Mouse (Mus musculus) spleen, postnatal 14 days (tissue): ENCODE results near the gene Gga2.

ENCODE experiments used
- DNase-seq, 2 experiments: peaks; one replicate each; pipeline ENCODE4 v3.0.0; 2021 to 2022; ENCODE audit warnings: low spot score in 2 of 2

Gga2 gene

GRCm38 (mm10) chr7:122020667-122021354, at the start of gene Gga2:
TSS of gene Gga2 (minus strand) at chr7:122021222.
- peak; percentile 76 to 85 for DNase-seq

DNA sequence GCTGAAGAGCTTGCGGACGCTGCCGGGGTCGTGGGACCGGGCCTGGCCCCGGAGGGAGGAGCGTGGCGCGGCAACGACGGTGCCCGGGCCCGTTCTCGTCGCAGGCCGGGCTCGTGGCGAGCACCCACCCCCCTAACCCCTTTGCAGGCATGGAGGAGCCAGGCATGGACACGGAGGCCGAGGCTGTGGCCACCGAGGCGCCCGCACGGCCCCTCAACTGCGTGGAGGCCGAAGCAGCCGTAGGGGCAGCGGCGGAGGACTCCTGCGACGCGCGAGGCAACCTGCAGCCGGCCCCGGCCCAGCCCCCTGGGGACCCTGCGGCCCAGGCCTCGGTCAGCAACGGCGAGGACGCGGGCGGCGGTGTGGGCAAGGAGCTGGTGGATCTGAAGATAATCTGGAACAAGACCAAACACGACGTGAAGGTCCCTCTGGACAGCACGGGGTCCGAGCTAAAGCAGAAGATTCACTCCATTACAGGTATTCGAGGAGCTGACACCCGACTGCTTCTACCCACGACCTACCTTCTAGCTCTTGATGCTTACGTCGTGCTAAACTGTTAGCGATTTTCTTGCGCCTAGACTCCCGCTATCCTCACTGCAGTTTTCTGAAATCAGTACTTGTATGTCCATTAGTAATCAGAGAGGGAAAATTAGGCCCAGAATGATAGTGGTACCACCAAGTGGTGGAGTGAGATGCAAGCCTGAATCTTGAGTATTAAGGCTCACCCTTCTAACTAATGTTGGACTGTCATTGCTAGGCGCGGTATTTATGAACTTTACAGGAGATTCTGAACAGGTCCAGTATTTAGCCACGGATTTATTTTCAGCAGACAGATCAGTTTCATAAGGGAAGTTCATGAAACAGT, 46.7 kb upstream of the Gga2 start:
- DNase-seq = no peak

DNA sequence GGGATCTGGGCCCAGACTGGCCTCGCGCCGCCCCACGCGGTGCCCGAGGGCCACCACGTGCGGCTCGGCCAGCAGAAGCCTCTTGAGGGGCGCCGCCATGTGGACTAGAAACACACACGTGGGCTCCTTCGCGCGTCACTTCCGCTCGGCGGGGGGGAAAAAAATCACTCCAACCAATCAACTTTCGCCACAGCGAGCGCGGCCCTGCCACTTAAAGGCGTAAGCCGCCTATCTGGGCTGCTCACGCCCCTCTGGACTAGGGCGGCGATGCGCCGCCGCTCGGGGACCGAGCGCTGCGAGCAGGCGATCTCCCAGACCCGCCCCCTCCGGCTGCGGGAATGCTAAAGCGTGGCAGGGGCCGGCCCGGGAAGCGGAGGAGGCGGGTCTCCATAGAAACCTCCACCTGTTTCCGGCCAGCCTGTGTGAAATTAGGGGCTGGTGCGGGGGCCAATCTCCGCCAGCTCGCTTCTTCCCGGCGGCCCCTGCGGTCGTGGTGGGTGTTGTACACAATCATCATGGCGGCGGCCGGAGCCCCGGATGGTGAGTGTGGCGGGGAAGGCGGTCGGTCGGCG, 46.0 kb upstream of the Gga2 start, which contains the start of the genes Ubfd1 and Ears2:
Gene Ubfd1, plus strand, starts transcription at position 231 of the 572 bp plus-strand sequence.
Gene Ears2, minus strand, starts transcription at position 319 of the 572 bp plus-strand sequence.
- DNase-seq = peak; percentile 80 to 89

DNA sequence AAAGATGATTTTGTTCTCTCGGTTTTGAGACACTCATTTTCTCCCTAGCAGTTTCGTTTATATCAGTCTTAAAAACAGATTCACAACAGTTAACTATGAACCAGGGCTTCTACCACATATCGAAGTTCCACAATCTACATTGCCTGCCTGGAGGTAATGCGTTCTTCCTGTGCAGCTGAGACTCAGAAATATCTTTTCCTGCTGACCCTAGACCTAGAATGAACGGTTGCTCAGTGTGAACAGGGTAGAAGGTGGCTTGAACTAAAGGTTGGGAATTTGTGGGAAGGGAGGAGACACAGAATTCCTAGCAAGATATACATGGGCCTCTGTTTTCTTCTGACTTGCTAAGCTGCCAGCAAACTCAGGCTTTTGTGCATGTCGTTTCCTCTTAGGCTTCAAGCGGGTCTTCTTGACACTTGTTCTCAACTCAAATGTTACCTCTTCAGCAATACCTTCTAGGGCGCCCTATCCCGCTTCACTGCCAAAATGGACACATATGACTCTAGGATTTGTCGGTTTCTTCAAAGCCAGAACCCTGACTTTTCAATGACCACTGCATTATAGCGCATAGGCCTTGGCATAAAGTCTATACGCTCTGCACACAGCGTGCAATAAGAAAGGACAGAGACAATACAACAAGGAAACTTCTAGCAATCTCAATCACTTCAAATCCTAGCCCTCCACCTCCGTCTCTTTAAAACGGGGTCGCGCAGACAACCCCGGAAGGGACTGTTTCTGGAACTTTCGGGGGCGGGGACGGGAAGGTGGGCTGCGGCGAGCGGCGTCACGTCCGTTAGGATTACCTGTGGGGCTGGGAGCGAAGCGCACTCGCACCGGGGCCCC, 45.3 kb upstream of the Gga2 start:
- no peak for DNase-seq

DNA sequence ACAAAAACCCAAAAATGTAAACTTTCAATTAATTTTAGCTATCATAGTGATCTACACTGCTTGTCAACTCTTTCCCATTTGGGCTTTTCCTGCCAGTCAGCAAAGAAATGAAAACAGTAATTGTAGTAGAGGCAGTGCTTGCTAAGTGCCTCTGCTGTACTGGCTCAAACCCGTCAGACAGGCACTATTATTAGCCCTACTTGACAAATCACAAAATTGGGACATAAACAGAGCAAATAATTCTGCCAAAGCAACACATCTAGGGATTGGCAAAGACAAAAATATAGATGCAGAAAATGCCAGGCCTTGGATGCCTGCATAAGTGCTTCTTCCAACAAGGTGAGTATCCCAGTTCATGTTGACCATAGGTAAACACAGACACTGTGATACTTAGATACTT, 44.6 kb upstream of the Gga2 start:
- DNase-seq = no peak

DNA sequence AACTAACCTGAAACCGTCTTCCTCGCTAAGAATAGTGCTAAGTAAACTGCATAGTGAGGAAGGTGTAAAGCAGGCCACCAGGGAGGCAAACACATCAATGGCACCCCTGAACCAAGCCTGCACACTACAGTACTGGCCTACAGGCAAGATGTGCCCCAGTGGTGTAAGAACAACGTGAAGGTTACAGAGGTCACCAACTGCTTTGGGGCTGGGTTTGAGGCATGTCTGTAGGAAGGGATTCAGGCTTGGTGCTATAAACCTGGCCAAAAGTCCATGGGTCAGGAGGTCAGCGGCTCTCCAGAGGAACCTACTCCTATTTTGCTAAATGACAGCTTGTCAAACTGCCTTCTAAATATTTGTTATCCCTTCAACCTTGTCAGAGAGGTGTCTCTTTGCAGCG, 35.6 kb upstream of the Gga2 start:
- no peak for DNase-seq

- no peak for DNase-seq
These were observed 29.8 kb upstream of the Gga2 start for GRCm38 (mm10) chr7:122050834-122051233.

GRCm38 (mm10) chr7:122048191-122048590, 27.2 kb upstream of the Gga2 start:
- DNase-seq = no peak

- no peak for DNase-seq
These were observed 25.8 kb upstream of the Gga2 start for GRCm38 (mm10) chr7:122046813-122047212.

DNA sequence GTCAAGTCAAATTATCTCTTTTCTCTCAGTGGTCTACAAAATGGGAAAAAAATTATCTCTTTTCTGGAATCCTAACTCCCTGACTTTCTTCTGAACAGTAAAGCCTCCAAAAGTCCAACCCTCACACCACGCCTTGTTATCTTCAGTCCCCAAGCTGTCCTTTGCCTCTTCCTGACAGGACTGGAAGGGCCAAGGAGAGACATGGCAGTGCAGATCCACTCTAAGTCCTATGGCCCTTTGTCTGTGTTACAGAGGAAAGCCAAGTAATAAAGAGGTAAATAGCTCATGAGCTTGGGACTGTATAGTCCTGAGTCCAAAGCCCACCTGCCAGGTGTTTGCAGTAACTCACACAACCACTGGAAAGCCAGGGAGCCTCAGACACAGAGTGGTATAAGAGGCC, 24.7 kb upstream of the Gga2 start:
- DNase-seq = no peak

- DNase-seq = no peak
These were observed 24.2 kb upstream of the Gga2 start for GRCm38 (mm10) chr7:122045181-122045634.

- no peak for DNase-seq
These were observed 23.1 kb upstream of the Gga2 start for GRCm38 (mm10) chr7:122044106-122044505.

GRCm38 (mm10) chr7:122034348-122034747, 13.3 kb upstream of the Gga2 start:
- no peak for DNase-seq

DNA sequence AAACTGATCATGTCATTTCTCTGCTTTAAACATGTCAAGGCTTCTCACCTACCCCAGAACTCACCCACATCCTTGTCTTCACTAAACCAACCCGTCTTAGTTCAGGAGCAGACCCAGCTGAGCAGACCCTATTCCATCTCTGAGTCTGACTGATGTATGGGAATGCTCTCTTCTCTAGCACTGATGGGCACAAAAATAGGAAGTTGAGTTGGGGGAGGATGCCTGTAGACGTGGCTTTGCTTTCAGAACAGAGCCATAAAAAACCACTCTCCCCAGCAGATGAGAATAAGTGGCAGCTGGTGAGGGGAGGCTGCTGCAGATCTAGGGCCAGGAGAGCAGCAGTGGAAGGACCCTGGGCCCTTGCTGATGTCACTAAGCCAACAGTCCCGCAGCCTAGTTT, 12.3 kb upstream of the Gga2 start:
- DNase-seq = no peak

- DNase-seq = no peak
These were observed 1.1 kb upstream of the Gga2 start for GRCm38 (mm10) chr7:122022131-122022530.

- no peak for DNase-seq
These were observed 752 bp downstream of the Gga2 start for GRCm38 (mm10) chr7:122020273-122020666.

DNA sequence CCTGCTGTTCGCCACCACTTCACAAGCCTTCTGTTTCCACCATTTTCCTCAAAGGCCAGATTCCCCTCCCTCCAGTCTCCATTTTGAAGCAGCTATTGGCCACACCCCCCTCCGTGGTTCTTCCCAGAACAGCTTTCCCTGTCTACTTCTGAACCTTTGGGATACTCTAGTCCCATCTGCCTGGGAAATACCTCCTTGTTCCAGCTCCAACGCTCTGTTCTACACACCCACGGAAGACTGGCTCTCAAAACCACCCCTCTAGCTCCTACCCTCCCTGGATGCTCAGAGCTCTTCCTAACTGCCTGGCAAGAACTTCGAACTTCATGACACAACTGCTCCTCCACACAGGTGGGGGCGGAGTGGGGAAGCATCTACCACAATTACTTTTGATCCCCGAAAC, 2.0 kb downstream of the Gga2 start:
- DNase-seq = no peak

DNA sequence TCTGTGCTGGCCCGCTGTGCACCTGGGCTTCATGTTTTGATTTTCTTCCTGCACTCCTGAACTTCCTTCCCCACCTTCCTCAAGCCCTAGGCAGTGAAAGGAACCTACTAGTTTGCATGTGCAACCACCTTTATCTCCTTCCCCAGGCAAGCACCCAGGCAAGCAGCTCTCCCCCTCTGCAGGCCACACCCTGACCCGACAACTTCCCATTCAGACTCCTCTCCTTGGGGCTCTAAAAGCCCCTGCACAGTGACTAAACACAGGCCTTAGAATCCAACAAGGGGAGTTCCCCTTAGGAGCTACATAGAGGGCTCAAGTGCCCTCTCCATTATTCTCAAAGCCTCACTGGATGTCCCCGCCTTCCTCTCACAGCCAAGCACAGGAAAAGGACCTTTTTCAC, 2.8 kb downstream of the Gga2 start:
- peak; percentile 20 to 35 for DNase-seq

- no peak for DNase-seq
These were observed 5.3 kb downstream of the Gga2 start for GRCm38 (mm10) chr7:122015734-122016133.

- no peak for DNase-seq
These were observed 5.9 kb downstream of the Gga2 start for GRCm38 (mm10) chr7:122015105-122015504.

DNA sequence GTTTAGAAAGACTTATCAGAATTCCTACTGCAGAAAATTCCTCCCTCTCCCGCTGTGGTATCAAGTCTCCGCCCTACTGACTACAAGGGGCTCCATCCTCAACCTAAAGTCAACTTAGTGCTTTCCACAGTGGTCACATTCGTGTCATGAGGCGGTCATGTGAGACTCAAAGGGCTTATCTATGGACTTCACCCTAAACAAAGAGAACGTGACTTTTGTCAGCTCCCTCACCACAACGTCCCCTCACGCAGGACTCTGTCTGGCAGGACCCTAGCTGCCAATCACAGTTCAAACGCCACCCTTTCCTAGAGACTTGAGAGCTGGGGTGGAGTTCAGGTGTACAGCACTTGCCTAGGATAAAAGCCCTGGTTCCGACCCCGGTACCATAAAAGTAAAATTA, 8.1 kb downstream of the Gga2 start:
- DNase-seq = no peak

- no peak for DNase-seq
These were observed 8.7 kb downstream of the Gga2 start for GRCm38 (mm10) chr7:122012370-122012769.
